Mouse (Mus musculus): ENCODE measurements around the gene Rbbp8nl. TPM values are rescaled to one million over a fixed set of nuclear protein-coding genes. Genes with fewer than 3 reads are reported as not detected.

Gene Rbbp8nl
- polyA plus RNA-seq, 1 experiment, result not detected

- H3K36me3 ChIP-seq (ENCODE audit: control insufficient read depth, insufficient read depth), result no peaks in the 10 kb centered on the region
Measured at GRCm38 (mm10) chr2:180269329-180269728, 20.4 kb downstream of the Rbbp8nl start.

DNA sequence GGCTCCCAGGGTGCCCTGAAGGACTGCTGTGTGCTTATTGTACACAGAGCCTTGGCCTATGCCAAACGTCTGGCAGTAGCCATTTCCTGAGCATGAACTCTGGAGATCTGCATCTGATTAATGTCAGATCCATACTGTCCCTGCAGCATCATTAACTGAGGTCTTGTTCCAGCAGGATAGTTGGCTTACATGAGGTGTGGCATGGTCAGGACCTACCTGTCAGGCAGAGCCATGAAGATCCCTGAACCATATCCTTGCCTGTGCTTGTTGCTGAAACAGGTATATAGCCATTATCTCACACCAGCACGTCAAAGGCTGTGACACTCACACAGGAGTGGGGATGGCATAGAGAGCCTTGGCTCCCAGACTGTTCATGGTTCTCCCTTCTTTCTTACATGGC lies 21.7 kb downstream of the Rbbp8nl start:
- Histone ChIP-seq H3K36me3 (ENCODE audit: control insufficient read depth, insufficient read depth) (no peaks in the 10 kb centered on the region), H3K4me3 (no peak overlapping the region), H3K4me2 (ENCODE audit: low read depth) (no peak overlapping the region), H3K79me2 (ENCODE audit: control insufficient read depth, insufficient read depth) (no peaks in the 10 kb centered on the region), H3ac (ENCODE audit: control insufficient read depth, insufficient read length) (no peak overlapping the region), H3K27me3 (ENCODE audit: control insufficient read depth, insufficient read depth, insufficient read length) (no peaks in the 10 kb centered on the region)
- TF ChIP-seq POLR2AphosphoS2 (IDR thresholded peaks at IDR 0.05; ENCODE audit: insufficient read length, low read depth) (no peak), SRF (IDR thresholded peaks at IDR 0.05; ENCODE audit: control insufficient read depth, insufficient read length, low read depth) (no peak), POLR2A (IDR thresholded peaks at IDR 0.05; ENCODE audit: insufficient read length, low read depth) (no peak), TCF3 (IDR thresholded peaks at IDR 0.05; ENCODE audit: insufficient read length, low read depth) (no peak), MYOG (IDR thresholded peaks at IDR 0.05; ENCODE audit: control insufficient read depth in 1 of 3, insufficient read depth in 1 of 3, insufficient read length in 2 of 3, low read depth in 2 of 3) (no peak), REST (IDR thresholded peaks at IDR 0.05; ENCODE audit: insufficient read depth, insufficient read length) (no peak), MYOD1 (IDR thresholded peaks at IDR 0.05; ENCODE audit: control insufficient read depth in 1 of 3, insufficient read length in 2 of 3, low read depth in 2 of 3) (no peak), CEBPB (IDR thresholded peaks at IDR 0.05; ENCODE audit: insufficient read depth, poor library complexity, severe bottlenecking) (no peak), USF1 (IDR thresholded peaks at IDR 0.05; ENCODE audit: low read depth) (no peak), TCF12 (IDR thresholded peaks at IDR 0.05; ENCODE audit: insufficient read depth, poor library complexity, severe bottlenecking) (no peak), E2F4 (IDR thresholded peaks at IDR 0.05; ENCODE audit: insufficient read depth) (no peak), MAX (IDR thresholded peaks at IDR 0.05; ENCODE audit: low read depth) (no peak)

More at GRCm38 (mm10) chr2:180269329-180269728, 20.4 kb downstream of the Rbbp8nl start:
- Histone ChIP-seq H3K4me3 (no peak overlapping the region), H3K27me3 (ENCODE audit: control insufficient read depth, insufficient read depth, insufficient read length) (no peaks in the 10 kb centered on the region), H3K79me2 (ENCODE audit: control insufficient read depth, insufficient read depth) (no peaks in the 10 kb centered on the region), H3K4me2 (ENCODE audit: low read depth) (no peak overlapping the region), H3ac (ENCODE audit: control insufficient read depth, insufficient read length) (no peak overlapping the region)
- TF ChIP-seq MAX (IDR thresholded peaks at IDR 0.05; ENCODE audit: low read depth) (no peak), TCF3 (IDR thresholded peaks at IDR 0.05; ENCODE audit: insufficient read length, low read depth) (no peak), MYOG (IDR thresholded peaks at IDR 0.05; ENCODE audit: control insufficient read depth in 1 of 3, insufficient read depth in 1 of 3, insufficient read length in 2 of 3, low read depth in 2 of 3) (no peak), USF1 (IDR thresholded peaks at IDR 0.05; ENCODE audit: low read depth) (no peak), E2F4 (IDR thresholded peaks at IDR 0.05; ENCODE audit: insufficient read depth) (no peak), TCF12 (IDR thresholded peaks at IDR 0.05; ENCODE audit: insufficient read depth, poor library complexity, severe bottlenecking) (no peak), MYOD1 (IDR thresholded peaks at IDR 0.05; ENCODE audit: control insufficient read depth in 1 of 3, insufficient read length in 2 of 3, low read depth in 2 of 3) (no peak)

GRCm38 (mm10) chr2:180262891-180263290 lies 26.8 kb downstream of the Rbbp8nl start:
- Histone ChIP-seq H3ac (ENCODE audit: control insufficient read depth, insufficient read length) (no peak overlapping the region), H3K4me2 (ENCODE audit: low read depth) (no peak overlapping the region), H3K36me3 (ENCODE audit: control insufficient read depth, insufficient read depth) (peaks cover 6% of the 10 kb centered on the region), H3K27me3 (ENCODE audit: control insufficient read depth, insufficient read depth, insufficient read length) (no peaks in the 10 kb centered on the region), H3K4me3 (no peak overlapping the region), H3K79me2 (ENCODE audit: control insufficient read depth, insufficient read depth) (peaks cover 9% of the 10 kb centered on the region)
- TF ChIP-seq POLR2A (IDR thresholded peaks at IDR 0.05; ENCODE audit: insufficient read length, low read depth) (no peak), TCF3 (IDR thresholded peaks at IDR 0.05; ENCODE audit: insufficient read length, low read depth) (no peak), MYOG (IDR thresholded peaks at IDR 0.05; ENCODE audit: control insufficient read depth in 1 of 3, insufficient read depth in 1 of 3, insufficient read length in 2 of 3, low read depth in 2 of 3) (no peak), CEBPB (IDR thresholded peaks at IDR 0.05; ENCODE audit: insufficient read depth, poor library complexity, severe bottlenecking) (no peak), REST (IDR thresholded peaks at IDR 0.05; ENCODE audit: insufficient read depth, insufficient read length) (no peak), E2F4 (IDR thresholded peaks at IDR 0.05; ENCODE audit: insufficient read depth) (no peak), MYOD1 (IDR thresholded peaks at IDR 0.05; ENCODE audit: control insufficient read depth in 1 of 3, insufficient read length in 2 of 3, low read depth in 2 of 3) (no peak), SRF (IDR thresholded peaks at IDR 0.05; ENCODE audit: control insufficient read depth, insufficient read length, low read depth) (no peak), POLR2AphosphoS2 (IDR thresholded peaks at IDR 0.05; ENCODE audit: insufficient read length, low read depth) (no peak), USF1 (IDR thresholded peaks at IDR 0.05; ENCODE audit: low read depth) (no peak), MAX (IDR thresholded peaks at IDR 0.05; ENCODE audit: low read depth) (no peak)

DNA sequence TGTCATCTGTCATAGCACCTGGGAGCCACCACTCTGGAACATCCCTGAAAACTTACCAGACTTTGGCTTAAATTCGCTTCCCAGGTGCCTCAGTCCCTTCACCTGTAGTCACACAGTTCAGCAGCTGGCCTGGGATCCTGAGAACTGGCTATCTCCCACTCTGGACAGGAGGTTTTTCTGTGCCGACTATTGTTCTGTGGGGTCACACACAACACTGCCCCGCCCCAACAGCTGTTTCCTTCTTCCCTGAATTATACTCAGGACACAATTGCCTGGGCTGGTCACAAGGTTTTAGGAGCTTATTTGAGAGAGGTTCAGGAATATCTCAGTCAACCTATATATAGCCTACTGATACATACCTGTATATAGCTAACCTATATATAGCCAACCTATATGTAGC lies 27.2 kb downstream of the Rbbp8nl start:
- Histone ChIP-seq H3K27me3 (ENCODE audit: control insufficient read depth, insufficient read depth, insufficient read length) (no peaks in the 10 kb centered on the region), H3K4me2 (ENCODE audit: low read depth) (no peak overlapping the region), H3K79me2 (ENCODE audit: control insufficient read depth, insufficient read depth) (peaks cover 13% of the 10 kb centered on the region), H3ac (ENCODE audit: control insufficient read depth, insufficient read length) (no peak overlapping the region), H3K36me3 (ENCODE audit: control insufficient read depth, insufficient read depth) (peaks cover 6% of the 10 kb centered on the region), H3K4me3 (no peak overlapping the region)
- peak in 2 of 3 experiments; percentile 14 to 46 for TF ChIP-seq MYOD1 (IDR thresholded peaks at IDR 0.05; ENCODE audit: control insufficient read depth in 1 of 3, insufficient read length in 2 of 3, low read depth in 2 of 3)
- peak in 2 of 3 experiments; percentile 51 for TF ChIP-seq MYOG (IDR thresholded peaks at IDR 0.05; ENCODE audit: control insufficient read depth in 1 of 3, insufficient read depth in 1 of 3, insufficient read length in 2 of 3, low read depth in 2 of 3)
- TF ChIP-seq REST (IDR thresholded peaks at IDR 0.05; ENCODE audit: insufficient read depth, insufficient read length), result no peak
- TF ChIP-seq USF1 (IDR thresholded peaks at IDR 0.05; ENCODE audit: low read depth), result no peak

GRCm38 (mm10) chr2:180261901-180262300 lies 27.8 kb downstream of the Rbbp8nl start:
- TF ChIP-seq MAX (IDR thresholded peaks at IDR 0.05; ENCODE audit: low read depth) (no peak), MYOD1 (IDR thresholded peaks at IDR 0.05; ENCODE audit: control insufficient read depth in 1 of 3, insufficient read length in 2 of 3, low read depth in 2 of 3) (peak in 2 of 3 experiments; percentile 73 to 92), MYOG (IDR thresholded peaks at IDR 0.05; ENCODE audit: control insufficient read depth in 1 of 3, insufficient read depth in 1 of 3, insufficient read length in 2 of 3, low read depth in 2 of 3) (peak; percentile 50 to 78 (median 54))
- peaks cover 6% of the 10 kb centered on the region for H3K36me3 ChIP-seq (ENCODE audit: control insufficient read depth, insufficient read depth)
- H3K4me3 ChIP-seq, result no peak overlapping the region
- H3K27me3 ChIP-seq (ENCODE audit: control insufficient read depth, insufficient read depth, insufficient read length), result no peaks in the 10 kb centered on the region
- H3K79me2 ChIP-seq (ENCODE audit: control insufficient read depth, insufficient read depth), result peaks cover 16% of the 10 kb centered on the region
- no peak overlapping the region for H3K4me2 ChIP-seq (ENCODE audit: low read depth)
- H3ac ChIP-seq (ENCODE audit: control insufficient read depth, insufficient read length), result no peak overlapping the region
